Mouse (Mus musculus): Measurements from ENCODE around the gene Fam171b.
A peak's percentile ranks its signal among the peaks of the same experiment; 100 is the strongest.

The Fam171b gene

DNA sequence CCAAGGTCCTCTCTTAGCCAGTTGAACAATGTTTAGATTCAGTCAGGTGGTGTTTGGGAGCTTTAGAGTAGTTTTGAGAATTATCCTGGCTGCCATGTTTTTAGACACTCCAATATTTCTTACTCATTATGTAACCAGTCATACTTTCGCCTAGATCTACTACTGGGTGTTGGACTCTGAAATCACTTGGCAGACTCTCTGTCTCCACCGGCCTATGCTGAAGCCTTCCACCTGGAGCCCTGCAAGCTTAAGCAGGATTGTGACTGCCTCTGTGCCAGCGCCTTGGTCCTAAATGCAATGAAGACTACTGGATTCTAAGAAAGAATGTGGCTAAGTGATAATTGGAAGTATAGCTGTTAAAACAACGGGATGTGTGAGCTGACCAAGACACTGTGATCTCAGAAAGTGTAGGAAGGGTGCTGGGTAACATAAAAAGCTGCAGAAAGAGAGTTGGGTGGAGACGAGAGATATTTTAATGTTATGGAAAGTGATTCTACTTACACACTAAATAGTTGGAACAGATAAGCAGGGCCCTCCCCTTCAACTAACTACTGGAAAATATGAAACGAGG lies 71.5 kb downstream of the Fam171b start:
- DNase-seq (ENCODE audit: low spot score) = peak; percentile 4

DNA sequence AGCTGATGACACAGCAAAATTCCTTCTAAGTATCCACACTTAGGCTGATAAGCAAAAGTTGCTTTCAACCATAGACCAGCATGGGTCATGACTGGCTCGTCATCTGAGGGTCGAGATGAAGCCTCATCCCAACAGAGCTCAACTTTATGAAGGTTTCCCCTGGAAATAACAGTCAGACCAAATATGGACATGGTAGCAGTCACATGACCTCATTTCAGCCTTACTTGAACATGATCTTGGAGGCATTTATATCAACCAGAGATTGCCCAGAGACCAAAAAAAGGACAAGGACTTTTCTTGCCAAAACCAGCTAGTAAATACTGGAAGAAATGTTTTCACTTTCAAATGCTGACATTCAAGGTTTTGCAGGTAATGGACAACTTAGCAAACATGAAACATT lies 81.3 kb downstream of the Fam171b start:
- peak; percentile 1 for DNase-seq (ENCODE audit: low spot score)

GRCm38 (mm10) chr2:83901896-83902540 lies 89.6 kb downstream of the Fam171b start:
- peak; percentile 4 for DNase-seq (ENCODE audit: low spot score)

- peak; percentile 4 for DNase-seq (ENCODE audit: low spot score)
Observed at GRCm38 (mm10) chr2:83929478-83930088, 117.1 kb downstream of the Fam171b start.

Data from MN1 (cell line).